Mouse (Mus musculus): Measurements from ENCODE around the gene Olfr131. TPM values are rescaled to one million over a fixed set of nuclear protein-coding genes. Genes with fewer than 3 reads are reported as not detected.
"Not testable (repeated sequence)": the region's sequence is repeated elsewhere in the genome, so short reads cannot be mapped to it uniquely, and the experiment has no call there.

The Olfr131 gene
- not detected in 2 replicates for polyA plus RNA-seq (2012; rRNA removed)

DNA sequence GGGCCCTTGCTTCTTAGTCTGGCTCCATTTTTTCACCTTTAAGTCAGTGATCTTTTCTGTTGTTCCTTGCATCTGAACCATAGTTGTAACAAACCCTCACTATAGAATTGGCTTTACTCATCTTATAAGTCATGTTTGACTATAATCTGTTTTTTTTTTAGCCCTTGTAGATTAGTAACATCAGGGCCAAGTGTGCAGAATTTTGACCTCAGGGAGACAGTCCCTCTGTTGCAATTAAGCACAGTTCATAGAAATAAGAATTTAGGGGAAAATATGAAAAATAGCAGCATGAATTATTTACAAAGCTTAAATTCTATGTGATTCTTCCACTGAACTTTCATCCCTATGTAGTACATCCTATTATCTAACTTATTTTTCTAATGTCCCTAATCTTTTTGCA lies at the start of gene Olfr131:
Gene Olfr131, minus strand, starts transcription at position 101 of the 400 bp plus-strand sequence.
- H3K4me1 ChIP-seq (ENCODE audit: control insufficient read depth, insufficient read depth, low read length): no peaks in the 10 kb centered on the region
- no peaks in the 10 kb centered on the region for H3K36me3 ChIP-seq (ENCODE audit: control insufficient read depth, insufficient read depth, low read length)
- TF ChIP-seq POLR2A (IDR thresholded peaks at IDR 0.05; ENCODE audit: control insufficient read depth, low read depth, low read length) (no peak), CTCF (IDR thresholded peaks at IDR 0.05; ENCODE audit: control insufficient read depth, insufficient read depth, insufficient replicate concordance, low read depth, low read length) (no peak)
- H3K4me3 ChIP-seq (ENCODE audit: control insufficient read depth, low read depth, low read length): no peak within 1 kb of the TSS
- no peaks in the 10 kb centered on the region for H3K27me3 ChIP-seq (ENCODE audit: control insufficient read depth, insufficient read depth, low read length)
- no peak within 1 kb of the TSS for H3K27ac ChIP-seq (ENCODE audit: control insufficient read depth, insufficient read depth, low read depth, low read length)

DNA sequence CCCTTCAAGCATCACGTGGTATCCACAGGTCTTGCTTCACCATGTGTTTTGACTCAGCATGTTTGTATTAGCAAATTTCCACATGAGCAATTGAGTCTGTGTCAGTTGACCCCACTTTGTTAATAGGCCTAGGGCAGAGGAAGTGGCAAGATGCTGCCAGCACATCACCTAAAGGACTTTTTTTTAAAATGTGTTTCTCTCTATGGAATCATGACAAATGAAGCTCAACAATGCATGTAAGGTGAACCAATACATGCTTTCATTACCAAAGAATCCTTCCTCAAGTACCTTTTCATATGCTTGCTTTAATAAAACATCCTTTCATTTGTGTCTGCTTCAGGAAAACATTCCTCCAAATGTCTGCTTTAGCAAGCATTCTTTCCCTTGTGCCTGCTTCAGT lies 45.9 kb upstream of the Olfr131 start, which contains the start of gene Olfr132:
Gene Olfr132, minus strand, starts transcription at position 101 of the 400 bp plus-strand sequence.
- TF ChIP-seq POLR2A (IDR thresholded peaks at IDR 0.05; ENCODE audit: control insufficient read depth, low read depth, low read length) (no peak), CTCF (IDR thresholded peaks at IDR 0.05; ENCODE audit: control insufficient read depth, insufficient read depth, insufficient replicate concordance, low read depth, low read length) (no peak)
- Histone ChIP-seq H3K4me3 (ENCODE audit: control insufficient read depth, low read depth, low read length) (no peak within 1 kb of the TSS), H3K36me3 (ENCODE audit: control insufficient read depth, insufficient read depth, low read length) (no peaks in the 10 kb centered on the region), H3K27me3 (ENCODE audit: control insufficient read depth, insufficient read depth, low read length) (no peaks in the 10 kb centered on the region), H3K27ac (ENCODE audit: control insufficient read depth, insufficient read depth, low read depth, low read length) (no peak within 1 kb of the TSS), H3K4me1 (ENCODE audit: control insufficient read depth, insufficient read depth, low read length) (no peaks in the 10 kb centered on the region)

DNA sequence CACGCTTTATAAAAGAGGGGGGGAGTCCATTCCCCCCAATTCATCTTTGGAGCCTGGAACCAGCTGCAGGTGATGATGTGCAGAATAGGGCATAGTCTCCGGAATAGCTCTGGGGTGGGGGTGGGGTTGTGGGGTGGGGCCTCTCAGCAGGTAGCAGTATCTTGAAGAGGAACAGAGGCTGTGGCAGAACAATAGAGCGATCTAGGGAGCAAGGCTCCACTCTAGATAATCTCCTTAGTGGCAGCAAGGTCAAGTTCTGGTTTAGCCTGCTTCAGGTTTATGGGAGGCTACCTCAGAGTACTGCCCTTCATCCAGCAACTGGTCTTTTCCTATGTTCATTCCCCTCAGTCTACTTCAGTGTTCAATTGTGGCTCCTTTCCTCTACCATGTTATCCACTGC lies 36.9 kb upstream of the Olfr131 start:
- not testable (repeated sequence) for H3K4me3 ChIP-seq (ENCODE audit: control insufficient read depth, low read depth, low read length); H3K27me3 ChIP-seq (ENCODE audit: control insufficient read depth, insufficient read depth, low read length); H3K27ac ChIP-seq (ENCODE audit: control insufficient read depth, insufficient read depth, low read depth, low read length); H3K4me1 ChIP-seq (ENCODE audit: control insufficient read depth, insufficient read depth, low read length); H3K36me3 ChIP-seq (ENCODE audit: control insufficient read depth, insufficient read depth, low read length)

DNA sequence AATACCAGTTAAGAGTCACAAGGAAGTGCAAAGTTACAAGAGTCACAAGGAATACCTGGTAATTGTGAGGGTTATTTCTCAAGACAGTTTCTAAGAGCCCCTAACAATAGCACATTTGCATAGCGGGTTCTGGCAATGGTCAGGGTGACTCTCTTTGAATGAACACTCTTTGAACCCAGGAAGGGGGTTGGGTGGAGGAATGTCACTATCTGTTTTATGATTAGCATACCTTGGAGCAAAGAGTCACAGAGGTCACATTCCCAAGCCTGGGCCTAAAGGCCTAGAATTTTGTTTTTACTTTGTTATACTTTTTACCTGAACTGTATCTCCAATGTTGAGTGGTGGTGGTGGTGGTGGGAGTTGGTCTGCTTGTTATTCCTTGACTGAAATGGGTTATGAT lies 35.7 kb upstream of the Olfr131 start:
- not testable (repeated sequence) for H3K4me3 ChIP-seq (ENCODE audit: control insufficient read depth, low read depth, low read length); H3K4me1 ChIP-seq (ENCODE audit: control insufficient read depth, insufficient read depth, low read length); H3K36me3 ChIP-seq (ENCODE audit: control insufficient read depth, insufficient read depth, low read length); H3K27ac ChIP-seq (ENCODE audit: control insufficient read depth, insufficient read depth, low read depth, low read length); H3K27me3 ChIP-seq (ENCODE audit: control insufficient read depth, insufficient read depth, low read length)

DNA sequence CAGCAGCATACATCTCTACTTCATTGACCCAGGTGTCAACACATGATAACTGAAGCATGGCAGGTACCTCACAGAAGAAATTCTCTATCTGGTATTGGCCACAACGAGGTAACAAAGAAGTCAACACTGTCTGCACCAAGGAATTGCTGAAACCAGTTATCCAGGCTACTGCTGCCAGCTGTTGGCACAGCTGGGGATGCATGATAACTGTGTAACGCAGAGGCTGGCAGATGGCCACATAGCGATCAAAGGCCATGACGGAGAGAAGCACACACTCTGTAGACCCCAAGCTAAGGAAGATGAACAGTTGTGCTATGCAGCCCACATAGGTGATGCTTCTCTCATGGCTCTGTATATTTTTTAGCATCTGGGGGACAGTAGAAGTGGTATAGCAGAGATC lies 6.1 kb downstream of the Olfr131 start:
- TF ChIP-seq POLR2A (IDR thresholded peaks at IDR 0.05; ENCODE audit: control insufficient read depth, low read depth, low read length) (no peak), CTCF (IDR thresholded peaks at IDR 0.05; ENCODE audit: control insufficient read depth, insufficient read depth, insufficient replicate concordance, low read depth, low read length) (no peak)
- Histone ChIP-seq H3K27ac (ENCODE audit: control insufficient read depth, insufficient read depth, low read depth, low read length) (no peak overlapping the region), H3K36me3 (ENCODE audit: control insufficient read depth, insufficient read depth, low read length) (no peaks in the 10 kb centered on the region), H3K4me3 (ENCODE audit: control insufficient read depth, low read depth, low read length) (no peak overlapping the region), H3K4me1 (ENCODE audit: control insufficient read depth, insufficient read depth, low read length) (no peaks in the 10 kb centered on the region), H3K27me3 (ENCODE audit: control insufficient read depth, insufficient read depth, low read length) (no peaks in the 10 kb centered on the region)

DNA sequence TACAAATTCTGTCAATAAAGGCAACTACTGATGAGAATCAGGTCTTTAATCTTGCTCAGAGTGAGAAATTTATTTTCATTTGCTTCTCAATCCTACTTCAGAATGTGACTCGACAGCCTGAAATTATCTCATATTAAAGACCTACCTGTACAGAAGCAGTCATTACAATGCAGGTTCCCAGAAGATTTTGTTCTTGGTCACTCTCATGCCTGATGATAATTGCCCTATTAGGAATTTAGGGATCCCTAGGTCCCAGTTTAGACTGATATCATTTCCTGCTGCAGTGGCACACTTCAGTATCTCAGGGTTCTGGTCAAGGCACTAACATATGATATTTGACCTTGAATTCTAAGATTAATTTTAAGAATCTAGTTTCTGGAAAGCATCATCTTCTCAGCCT lies 24.9 kb downstream of the Olfr131 start, which contains the start of gene Olfr130:
Gene Olfr130, plus strand, starts transcription at position 301 of the 400 bp plus-strand sequence.
- TF ChIP-seq POLR2A (IDR thresholded peaks at IDR 0.05; ENCODE audit: control insufficient read depth, low read depth, low read length) (no peak), CTCF (IDR thresholded peaks at IDR 0.05; ENCODE audit: control insufficient read depth, insufficient read depth, insufficient replicate concordance, low read depth, low read length) (no peak)
- Histone ChIP-seq H3K27ac (ENCODE audit: control insufficient read depth, insufficient read depth, low read depth, low read length) (no peak within 1 kb of the TSS), H3K4me3 (ENCODE audit: control insufficient read depth, low read depth, low read length) (no peak within 1 kb of the TSS)

DNA sequence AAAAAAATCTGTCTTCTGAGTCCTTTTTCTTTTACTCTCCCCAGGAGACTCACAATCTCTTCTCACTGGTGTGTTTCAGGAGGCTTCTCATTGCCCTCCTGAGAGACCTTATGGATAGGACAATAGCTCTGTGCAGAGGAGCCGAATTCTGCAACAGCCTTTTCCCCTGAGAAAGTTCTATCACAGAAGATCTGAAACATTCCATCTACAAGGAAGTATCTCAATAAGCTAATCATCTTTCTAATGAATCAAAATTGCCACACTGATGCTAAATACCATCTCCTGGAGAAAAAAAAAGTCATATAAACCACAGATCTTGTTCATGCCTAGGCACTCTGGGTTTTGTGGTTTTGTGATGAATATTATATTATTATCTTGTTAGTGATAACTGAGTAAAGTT lies 28.5 kb downstream of the Olfr131 start, which contains the start of gene Olfr129:
Gene Olfr129, minus strand, starts transcription at position 101 of the 400 bp plus-strand sequence.
- Histone ChIP-seq H3K4me3 (ENCODE audit: control insufficient read depth, low read depth, low read length) (no peak within 1 kb of the TSS), H3K27ac (ENCODE audit: control insufficient read depth, insufficient read depth, low read depth, low read length) (no peak within 1 kb of the TSS), H3K27me3 (ENCODE audit: control insufficient read depth, insufficient read depth, low read length) (no peaks in the 10 kb centered on the region), H3K4me1 (ENCODE audit: control insufficient read depth, insufficient read depth, low read length) (no peaks in the 10 kb centered on the region), H3K36me3 (ENCODE audit: control insufficient read depth, insufficient read depth, low read length) (no peaks in the 10 kb centered on the region)
- TF ChIP-seq CTCF (IDR thresholded peaks at IDR 0.05; ENCODE audit: control insufficient read depth, insufficient read depth, insufficient replicate concordance, low read depth, low read length) (no peak), POLR2A (IDR thresholded peaks at IDR 0.05; ENCODE audit: control insufficient read depth, low read depth, low read length) (no peak)

More for the DNA sequence above, 24.9 kb downstream of the Olfr131 start, which contains the start of gene Olfr130:
- Histone ChIP-seq H3K27me3 (ENCODE audit: control insufficient read depth, insufficient read depth, low read length) (no peaks in the 10 kb centered on the region), H3K36me3 (ENCODE audit: control insufficient read depth, insufficient read depth, low read length) (no peaks in the 10 kb centered on the region), H3K4me1 (ENCODE audit: control insufficient read depth, insufficient read depth, low read length) (no peaks in the 10 kb centered on the region)

Other genes starting within 250 kb of the Olfr131 start
- gene Olfr126, start 241.2 kb downstream of the Olfr131 start, polyA plus RNA-seq (2012; rRNA removed): 0.47 and 0.96 TPM in 2 replicates
- gene Olfr127, start 188.3 kb downstream of the Olfr131 start, polyA plus RNA-seq (2012; rRNA removed): 1.9 and 2.9 TPM in 2 replicates
- 3.7 and 5.5 TPM in 2 replicates for gene Olfr128, start 168.1 kb downstream of the Olfr131 start, polyA plus RNA-seq (2012; rRNA removed)
- gene Olfr761, start 135.6 kb downstream of the Olfr131 start, polyA plus RNA-seq (2012; rRNA removed): 0.75 and 1.3 TPM in 2 replicates
- gene Olfr129, start 28.6 kb downstream of the Olfr131 start, polyA plus RNA-seq (2012; rRNA removed): not detected in 2 replicates
- not detected in 2 replicates for gene Olfr130, start 24.8 kb downstream of the Olfr131 start, polyA plus RNA-seq (2012; rRNA removed)
- not detected in 2 replicates for gene Olfr132, start 45.8 kb upstream of the Olfr131 start, polyA plus RNA-seq (2012; rRNA removed)
- not detected in 2 replicates for gene Olfr133, start 56.6 kb upstream of the Olfr131 start, polyA plus RNA-seq (2012; rRNA removed)
- not detected in 2 replicates for gene Olfr134, start 82.7 kb upstream of the Olfr131 start, polyA plus RNA-seq (2012; rRNA removed)
- not detected in 2 replicates for gene Olfr135, start 115.6 kb upstream of the Olfr131 start, polyA plus RNA-seq (2012; rRNA removed)
- gene Olfr138, start 172.3 kb upstream of the Olfr131 start, polyA plus RNA-seq (2012; rRNA removed): not detected in 2 replicates
- gene Olfr137, start 218.9 kb upstream of the Olfr131 start, polyA plus RNA-seq (2012; rRNA removed): not detected in 2 replicates
- gene Olfr136, start 241.1 kb upstream of the Olfr131 start, polyA plus RNA-seq (2012; rRNA removed): not detected in 2 replicates

All from testis, adult 2 months (tissue).